Comparison of ENCODE assay signal across 8 mouse cellular contexts in the genomic region with DNA sequence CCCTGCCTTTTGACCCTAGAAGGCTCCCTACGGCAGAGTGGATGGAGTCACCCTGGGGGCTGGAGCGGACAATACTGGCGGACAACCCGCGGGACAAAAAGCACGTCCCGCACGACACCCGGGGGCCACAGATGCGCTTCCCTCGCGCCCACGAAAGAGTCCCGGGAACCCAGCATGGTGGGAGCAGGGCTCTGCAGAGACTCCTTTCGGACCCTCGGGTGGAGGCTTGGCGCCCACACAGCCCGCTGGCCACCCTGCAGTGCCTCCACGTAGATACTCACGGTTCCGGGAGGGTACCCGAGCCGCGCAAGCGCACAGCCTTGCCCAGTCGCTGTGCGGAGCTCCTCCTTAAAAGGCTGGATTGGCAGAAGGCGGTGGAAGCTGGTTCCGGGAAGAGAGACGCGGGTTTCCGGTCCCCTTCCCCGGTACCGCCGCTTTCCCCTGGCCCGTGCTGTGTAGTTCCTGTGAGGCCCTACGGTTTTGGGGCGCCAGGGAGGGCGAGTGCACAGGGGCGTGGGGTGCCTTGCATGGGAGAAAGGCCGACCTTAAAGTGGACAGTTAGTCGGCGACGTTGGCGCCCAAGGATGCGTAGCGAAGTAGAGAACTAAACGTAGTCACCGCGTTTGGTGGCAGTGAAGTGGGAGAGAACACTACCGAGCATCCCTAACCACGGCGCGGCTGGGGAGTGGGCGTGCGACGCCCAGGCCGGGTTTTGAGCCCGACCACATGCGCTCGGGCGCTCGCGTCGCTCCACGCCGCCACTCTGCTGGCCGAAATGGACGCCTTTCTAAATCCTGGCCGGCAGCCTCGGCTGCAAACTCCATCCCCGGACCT. TPM values are rescaled to one million over a fixed set of nuclear protein-coding genes. Genes with fewer than 3 reads are reported as not detected.
DNase-seq lines count a peak whose midpoint lies in the region; ATAC-seq lines count a peak whose summit lies in the region.

A gene (minus strand): TSS at position 362 of the 834 bp plus-strand sequence.

- peaks cover 27% of the 10 kb centered on the region for H3K4me1 ChIP-seq in hindbrain, embryonic 13.5 days (replicated peaks)

- peak within 1 kb of the TSS; percentile 97 for H3K27ac ChIP-seq in hindbrain, embryonic 13.5 days

- peak within 1 kb of the TSS; percentile 72 for H3K4me3 ChIP-seq in hindbrain, embryonic 13.5 days

- no peaks in the 10 kb centered on the region for H3K27me3 ChIP-seq in hindbrain, embryonic 13.5 days

- peaks cover 6% of the 10 kb centered on the region for H3K36me3 ChIP-seq in hindbrain, embryonic 13.5 days

- H3K9ac ChIP-seq in hindbrain, embryonic 13.5 days, result peak within 1 kb of the TSS; percentile 96

- DNase-seq in NIH3T3 (ENCODE audit: low read depth), result peak; percentile 97
- peak; percentile 95 to 97 for DNase-seq in cerebellum, postnatal 10 days
- peak; percentile 89 to 91 for DNase-seq in frontal cortex, postnatal 14 days (ENCODE audit: low spot score in 2 of 2)
- peak; percentile 93 for DNase-seq in layer of hippocampus, postnatal 36 days
- DNase-seq in lung, postnatal 36 days, result peak; percentile 94
- DNase-seq in retina, postnatal 1 day, result peak; percentile 95
- peak; percentile 86 to 89 for DNase-seq in urinary bladder, adult 18-20 months (ENCODE audit: low spot score in 2 of 2)

- H3K4me2 ChIP-seq in hindbrain, embryonic 13.5 days, result peak within 1 kb of the TSS; percentile 65

- WGBS in hindbrain, embryonic 13.5 days, result under 1% methylated on average over 72 of the region's 72 CpGs

- peak; percentile 97 for ATAC-seq in hindbrain, embryonic 13.5 days (ENCODE audit: low FRiP score)

- no peaks in the 10 kb centered on the region for H3K9me3 ChIP-seq in hindbrain, embryonic 13.5 days

RNA-seq across cellular contexts. Expression of the gene that starts here (rescaled TPM):
- 19.5 and 21.0 TPM in 2 replicates for polyA plus RNA-seq in hindbrain, embryonic 13.5 days (2015; fragmentation: Nextera tagmentation; extraction: Ambion mirVana)
- total RNA-seq in layer of hippocampus, postnatal 36 days (2021), result 10 to 100 TPM; 11.0 to 12.3 TPM

Comparison
In these comparisons a context has a peak if more than half of its experiments do, and no peak if none do; other contexts are left out.
1. Peak in every context shown above with its lines: DNase-seq, ATAC-seq, H3K4me3 ChIP-seq and H3K27ac ChIP-seq.